Mouse (Mus musculus) hindbrain, postnatal 0 days (tissue): ENCODE data around the gene Ercc2. TPM values are rescaled to one million over a fixed set of nuclear protein-coding genes. Genes with fewer than 3 reads are reported as not detected.

ENCODE experiments used
- ATAC-seq: fragments of 200-750 bp; cut with Nextera tagmentation; 2 replicates; pipeline ENCODE4 v1.8.0; 2017; ENCODE audit warnings: mild to moderate bottlenecking, moderate TSS enrichment, moderate library complexity
- DNase-seq: peaks from one replicate; pipeline ENCODE4 v3.0.0-alpha.2; 2015; ENCODE audit warnings: low spot score
- H3K27ac ChIP-seq: fragments of 300-500 bp; sonication (generic); 2 replicates; pipeline ENCODE4 v1.5.1; 2014; ENCODE audit warnings: mild to moderate bottlenecking
- H3K27me3 ChIP-seq: fragments of 300-500 bp; sonication (generic); 2 replicates; pipeline ENCODE4 v1.6.1; 2014; ENCODE audit warnings: low read length, mixed read lengths; ENCODE audit not compliant: insufficient read depth
- H3K36me3 ChIP-seq: fragments of 300-500 bp; sonication (generic); 2 replicates; pipeline ENCODE4 v1.6.1; 2014; ENCODE audit warnings: low read length, mixed read lengths; ENCODE audit not compliant: insufficient read depth
- H3K4me1 ChIP-seq: fragments of 300-500 bp; sonication (generic); 2 replicates; pipeline ENCODE4 v1.6.1; 2014; ENCODE audit warnings: antibody characterized with exemption, low read length, mixed read lengths; ENCODE audit not compliant: insufficient read depth
- H3K4me2 ChIP-seq: fragments of 300-500 bp; sonication (generic); 2 replicates; pipeline ENCODE4 v1.6.1; 2014; ENCODE audit warnings: low read depth, mild to moderate bottlenecking, low read length, moderate library complexity, mixed read lengths
- H3K4me3 ChIP-seq: fragments of 300-500 bp; sonication (generic); 2 replicates; pipeline ENCODE4 v1.5.1; 2014; ENCODE audit warnings: low read length
- H3K9ac ChIP-seq: fragments of 300-500 bp; sonication (generic); replicated peaks from 2 replicates; pipeline ENCODE4 v1.6.1; 2014; ENCODE audit warnings: mild to moderate bottlenecking, low read length, moderate library complexity, mixed read lengths
- H3K9me3 ChIP-seq: fragments of 300-500 bp; sonication (generic); 2 replicates; pipeline ENCODE4 v1.6.1; 2016; ENCODE audit warnings: low read length, mixed read lengths
- CTCF ChIP-seq: IDR thresholded peaks from 2 replicates; pipeline ENCODE4 v1.5.1; 2016; ENCODE audit warnings: antibody characterized with exemption, control low read depth, low read depth
- WGBS: fragments of 180-500 bp; shearing (Covaris S2); extraction: QIAGEN DNeasy Blood & Tissue Kit; methylation state at CpG from one replicate; pipeline ENCODE4 v1.1.7; 2014; 5-methylcytosine and 5-hydroxymethylcytosine counted together
- polyA plus RNA-seq: library from polyadenylated mRNA; unstranded; fragments of >200 nt; fragmentation: Nextera tagmentation; extraction: Ambion mirVana; gene quantifications from 2 replicates; pipeline ENCODE4 v1.2.1, GENCODE M21; 2015
- total RNA-seq: library from RNA; depleted of rRNA; stranded (reverse); fragments of >200 nt; gene quantifications from 2 replicates; pipeline ENCODE4 v1.2.3, GENCODE M21; 2014

Ercc2 gene
- total and polyA plus RNA-seq, 2 experiments from 2014 or later, result 19.9 to 57.3 TPM

DNA sequence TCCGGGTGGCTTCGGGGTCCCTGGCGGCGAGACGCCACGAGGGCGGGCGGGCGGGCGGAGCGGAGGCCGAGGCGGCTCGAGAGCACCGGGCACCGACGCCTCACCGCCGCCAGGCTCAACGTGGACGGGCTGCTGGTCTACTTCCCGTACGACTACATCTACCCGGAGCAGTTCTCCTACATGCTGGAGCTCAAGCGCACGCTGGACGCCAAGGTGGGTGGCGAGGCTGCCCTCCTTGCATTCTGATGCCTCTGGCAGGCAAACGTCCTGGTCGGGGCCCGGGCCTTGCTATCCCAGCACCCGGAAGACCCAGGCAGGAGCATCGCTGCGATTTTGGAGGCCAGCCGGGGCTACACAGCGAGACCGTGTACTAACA lies 344 bp downstream of the Ercc2 start:
- Histone ChIP-seq H3K36me3 (peaks cover 24% of the 10 kb centered on the region), H3K4me1 (no peaks in the 10 kb centered on the region; the same call in 1 of the 2 replicates), H3K27me3 (no peaks in the 10 kb centered on the region), H3K4me2 (peak overlapping the region; percentile 84), H3K9me3 (no peaks in the 10 kb centered on the region), H3K4me3 (peak overlapping the region; percentile 87), H3K9ac (peak overlapping the region; percentile 76), H3K27ac (peak overlapping the region; percentile 73)
- DNase-seq, result peak; percentile 28
- peak; percentile 68 for ATAC-seq
- 2% methylated on average over 31 of the region's 37 CpGs for WGBS
- TF ChIP-seq CTCF, result no peak

GRCm38 (mm10) chr7:19383708-19384107 lies 1.9 kb downstream of the Ercc2 start:
- Histone ChIP-seq H3K9ac (no peak overlapping the region), H3K4me1 (no peaks in the 10 kb centered on the region; the same call in 1 of the 2 replicates), H3K9me3 (no peaks in the 10 kb centered on the region), H3K27me3 (no peaks in the 10 kb centered on the region), H3K4me3 (no peak overlapping the region), H3K4me2 (no peak overlapping the region), H3K36me3 (peaks cover 34% of the 10 kb centered on the region), H3K27ac (no peak overlapping the region)
- whole genome bisulfite sequencing, result 90% methylated on average over 9 of the region's 9 CpGs
- ATAC-seq (no peak), DNase-seq (no peak)
- TF ChIP-seq CTCF, result no peak

DNA sequence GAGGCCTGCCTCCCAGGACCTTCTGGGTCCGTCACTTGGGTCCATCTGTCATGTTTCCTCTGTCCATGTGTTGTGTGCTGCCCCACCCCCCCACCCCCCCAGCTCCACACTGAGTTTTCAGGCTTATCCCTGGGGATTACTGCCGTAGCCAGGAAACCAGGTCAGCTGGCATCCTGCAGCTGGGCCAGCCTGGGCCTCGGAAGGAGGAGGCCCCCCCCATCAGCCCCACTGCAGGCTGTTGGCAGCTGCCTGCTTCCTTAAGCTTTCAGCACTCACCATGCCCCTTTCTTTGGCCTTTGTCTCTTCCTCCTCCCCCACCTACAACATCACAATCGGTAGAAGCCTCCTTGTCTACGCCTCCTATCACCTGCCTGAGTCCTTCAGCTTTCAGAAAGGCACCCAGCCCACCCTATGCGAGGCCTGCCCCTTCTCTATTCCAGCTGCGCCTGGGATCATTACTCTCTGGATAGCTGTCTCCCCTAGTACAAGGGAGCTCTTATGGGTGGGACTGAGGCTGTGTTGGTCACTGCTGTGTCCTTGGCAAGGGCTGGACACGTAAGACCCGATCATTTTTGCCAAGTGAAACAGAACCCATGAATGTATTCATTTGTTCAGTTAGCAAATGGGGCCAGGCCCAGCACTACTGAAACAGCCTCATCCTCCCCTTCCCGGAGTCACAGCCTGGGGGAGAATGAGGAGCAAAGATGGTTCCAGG lies 7.0 kb downstream of the Ercc2 start:
- Histone ChIP-seq H3K4me1 (no peaks in the 10 kb centered on the region), H3K27me3 (no peaks in the 10 kb centered on the region), H3K4me2 (no peak overlapping the region), H3K9me3 (no peaks in the 10 kb centered on the region), H3K27ac (peak overlapping the region; percentile 54), H3K4me3 (no peak overlapping the region), H3K9ac (no peak overlapping the region), H3K36me3 (peaks cover 71% of the 10 kb centered on the region)
- peak; percentile 54; the same call in 1 of the 2 replicates for ATAC-seq
- 50% methylated on average over 10 of the region's 10 CpGs for WGBS
- DNase-seq, result peak; percentile 48
- TF ChIP-seq CTCF, result no peak

DNA sequence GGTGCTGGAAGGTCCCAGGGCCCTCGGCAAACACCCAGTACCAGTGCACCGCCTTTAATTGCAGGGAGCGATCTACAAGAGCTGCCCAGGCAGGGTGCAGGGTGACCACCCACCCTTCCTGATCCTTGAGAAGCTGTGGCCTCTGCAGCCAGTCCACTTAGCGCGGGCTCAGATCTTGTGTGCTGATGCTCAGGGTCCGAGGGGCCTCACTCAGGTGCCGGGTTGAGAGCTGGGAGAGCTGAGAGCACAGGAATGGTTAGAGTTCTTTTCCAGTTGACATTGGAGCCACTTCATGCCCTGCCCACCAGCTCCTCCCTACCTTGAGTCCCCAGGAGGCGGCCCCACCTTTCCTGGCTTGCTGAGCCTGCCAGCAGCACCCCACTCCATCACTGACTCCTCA lies 12.7 kb downstream of the Ercc2 start:
- H3K36me3 ChIP-seq, result peaks cover 51% of the 10 kb centered on the region
- no peaks in the 10 kb centered on the region for H3K27me3 ChIP-seq
- 91% methylated on average over 8 of the region's 8 CpGs for WGBS
- no peak for TF ChIP-seq CTCF
- H3K4me2 ChIP-seq, result no peak overlapping the region
- H3K4me3 ChIP-seq, result no peak overlapping the region
- H3K27ac ChIP-seq, result no peak overlapping the region
- no peak for DNase-seq
- H3K9me3 ChIP-seq, result no peaks in the 10 kb centered on the region
- H3K9ac ChIP-seq, result no peak overlapping the region
- no peak for ATAC-seq
- H3K4me1 ChIP-seq, result 0 out of 2 replicates have a peak, but pooled peaks cover 2% of the 10 kb centered on the region

GRCm38 (mm10) chr7:19399496-19400280 lies 17.9 kb downstream of the Ercc2 start:
- ATAC-seq (0 out of 2 replicates have a peak, but pooled peaks have one; percentile 5), DNase-seq (no peak)
- H3K27ac ChIP-seq, result no peak overlapping the region
- no peak for TF ChIP-seq CTCF
- WGBS, result 4% methylated on average over 27 of the region's 27 CpGs
- peak overlapping the region; percentile 30; the same call in 1 of the 2 replicates for H3K9ac ChIP-seq
- peaks cover 27% of the 10 kb centered on the region for H3K27me3 ChIP-seq
- H3K4me1 ChIP-seq, result peaks cover 7% of the 10 kb centered on the region; the same call in 1 of the 2 replicates
- H3K4me3 ChIP-seq, result no peak overlapping the region
- H3K36me3 ChIP-seq, result peaks cover 12% of the 10 kb centered on the region; the same call in 1 of the 2 replicates
- H3K9me3 ChIP-seq, result no peaks in the 10 kb centered on the region
- H3K4me2 ChIP-seq, result peak overlapping the region; percentile 46

DNA sequence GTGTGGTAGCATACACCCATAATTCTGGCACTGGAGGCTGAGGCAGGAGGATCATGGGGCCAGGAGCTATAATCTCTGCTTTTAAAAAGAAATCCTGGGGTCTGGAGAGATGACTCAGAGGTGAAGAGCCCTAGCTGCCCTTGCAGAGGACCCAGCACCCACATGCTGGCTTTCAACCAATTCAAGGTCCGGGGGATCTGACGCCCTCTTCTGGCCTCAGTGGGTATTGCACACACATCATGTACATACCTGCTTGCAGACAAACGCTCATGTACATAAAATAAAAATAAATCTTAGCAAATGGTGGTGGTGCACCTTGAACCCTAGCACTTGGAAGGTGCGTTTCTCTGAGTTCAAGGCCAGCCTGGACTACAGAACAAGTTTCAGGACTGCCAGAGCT lies 19.1 kb downstream of the Ercc2 start:
- TF ChIP-seq CTCF, result peak; percentile 32; the same call in 1 of the 2 replicates
- no peak for ATAC-seq
- Histone ChIP-seq H3K27me3 (peaks cover 32% of the 10 kb centered on the region), H3K36me3 (no peaks in the 10 kb centered on the region), H3K4me3 (no peak overlapping the region), H3K9me3 (no peaks in the 10 kb centered on the region), H3K9ac (no peak overlapping the region), H3K27ac (no peak overlapping the region), H3K4me1 (peaks cover 7% of the 10 kb centered on the region; the same call in 1 of the 2 replicates), H3K4me2 (no peak overlapping the region)
- 77% methylated on average over 4 of the region's 4 CpGs for WGBS
- no peak for DNase-seq
